Mouse (Mus musculus) B cell, adult 2 months (primary cell): ENCODE data around the gene Akirin2.

ENCODE experiments used
- DNase-seq, 2 experiments: peaks; one replicate each; pipeline ENCODE4 v3.0.0; 2022

The Akirin2 gene

DNA sequence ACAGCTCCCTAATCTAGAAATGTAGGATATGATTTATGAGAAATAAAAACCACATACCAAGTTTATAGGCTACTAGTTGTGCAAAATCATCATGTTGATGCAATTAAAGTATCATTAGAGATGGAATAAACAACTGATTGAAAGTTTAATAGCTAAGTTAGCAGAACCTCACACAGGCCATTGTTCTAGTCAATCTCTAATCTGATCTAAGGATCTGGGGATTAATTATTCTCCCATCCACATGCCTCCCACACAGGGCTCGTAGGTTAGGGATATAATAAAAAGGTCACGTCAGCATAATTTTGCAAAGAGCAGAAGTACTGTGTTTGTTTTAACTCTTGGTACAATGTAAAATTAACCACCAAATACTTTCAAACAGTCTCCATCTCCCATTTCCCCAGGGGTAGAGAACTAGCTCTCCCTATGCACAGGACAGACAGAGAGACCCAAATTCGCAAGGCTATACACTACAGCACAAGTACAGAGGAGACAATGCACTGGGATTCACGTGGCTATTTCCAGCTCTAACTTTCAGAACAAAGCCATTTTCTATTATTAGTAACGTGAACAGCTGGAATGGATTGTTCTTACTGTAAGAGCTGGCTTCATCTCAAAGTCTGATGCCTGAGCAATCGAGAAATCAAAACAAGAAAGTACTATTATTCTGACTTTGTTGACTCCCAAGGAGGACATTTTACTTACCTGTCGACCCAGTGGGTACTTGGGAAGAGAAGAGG is 34.3 kb downstream of the Akirin2 start:
- no peak for DNase-seq

DNA sequence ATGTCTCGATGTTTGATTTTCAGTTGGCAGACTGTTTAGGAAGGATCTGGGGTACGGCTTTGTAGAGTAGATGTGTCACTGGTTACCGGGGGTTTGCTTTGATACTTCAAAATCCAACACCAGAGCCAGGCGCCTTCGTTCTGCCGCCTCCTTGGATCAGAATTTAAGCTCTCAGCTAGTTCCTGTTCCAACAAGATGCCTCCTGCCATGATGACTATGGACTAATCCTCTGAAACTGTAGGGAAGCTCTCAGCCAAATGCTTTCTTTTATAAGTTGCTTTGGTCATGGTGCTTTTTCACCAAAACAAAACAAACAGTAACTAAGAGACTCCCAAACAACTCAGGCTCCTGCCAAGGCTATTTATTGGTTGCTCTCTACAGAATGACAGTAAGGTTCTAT is 52.4 kb downstream of the Akirin2 start:
- DNase-seq: no peak

DNA sequence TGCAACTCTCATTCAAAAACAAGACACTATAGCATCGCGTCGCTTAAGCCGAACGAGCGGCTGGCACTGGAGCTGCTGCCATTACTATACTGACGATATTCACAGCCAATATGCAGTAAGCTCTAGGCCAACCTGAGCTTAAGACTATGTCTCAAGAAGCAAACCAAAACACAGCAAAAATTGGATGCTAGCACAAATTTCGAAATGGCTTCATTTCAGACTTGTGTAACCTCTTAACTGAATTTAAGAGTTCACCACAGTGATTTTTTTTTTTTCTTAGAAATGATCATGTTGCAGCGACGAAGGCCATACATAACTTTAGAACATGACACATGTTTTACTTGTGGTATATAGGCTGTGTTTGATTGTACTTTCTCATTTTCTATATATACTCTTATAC is 55.9 kb downstream of the Akirin2 start:
- DNase-seq: no peak

DNA sequence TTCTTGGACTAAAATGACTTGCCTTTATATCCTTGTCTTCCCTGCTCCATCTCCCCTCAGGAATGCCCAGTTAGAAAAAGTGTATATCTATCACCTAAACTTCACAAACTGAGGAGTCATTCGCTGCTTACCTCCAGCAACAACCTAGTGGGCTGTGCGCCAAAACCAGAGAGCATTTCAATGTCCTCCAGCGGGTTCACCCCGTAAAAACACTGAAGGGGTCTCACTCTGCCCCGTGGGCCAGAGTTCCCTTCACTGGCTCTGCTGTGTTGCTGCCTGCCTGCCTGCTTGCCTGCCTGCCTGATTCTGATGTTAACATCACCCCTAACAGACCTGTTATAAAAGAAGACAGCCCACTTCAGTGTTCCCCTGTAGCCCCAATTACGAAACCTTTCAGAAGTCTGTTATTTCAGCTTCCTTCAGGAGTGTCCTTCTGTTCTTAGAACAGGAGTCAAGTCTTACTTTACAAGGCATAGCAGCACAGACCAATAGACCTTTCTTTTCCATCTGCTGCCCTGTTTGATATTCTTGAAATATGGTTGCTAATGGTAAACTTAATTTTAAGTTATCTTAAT is 62.9 kb downstream of the Akirin2 start:
- DNase-seq: peak in 1 of 2 experiments; percentile 2

DNA sequence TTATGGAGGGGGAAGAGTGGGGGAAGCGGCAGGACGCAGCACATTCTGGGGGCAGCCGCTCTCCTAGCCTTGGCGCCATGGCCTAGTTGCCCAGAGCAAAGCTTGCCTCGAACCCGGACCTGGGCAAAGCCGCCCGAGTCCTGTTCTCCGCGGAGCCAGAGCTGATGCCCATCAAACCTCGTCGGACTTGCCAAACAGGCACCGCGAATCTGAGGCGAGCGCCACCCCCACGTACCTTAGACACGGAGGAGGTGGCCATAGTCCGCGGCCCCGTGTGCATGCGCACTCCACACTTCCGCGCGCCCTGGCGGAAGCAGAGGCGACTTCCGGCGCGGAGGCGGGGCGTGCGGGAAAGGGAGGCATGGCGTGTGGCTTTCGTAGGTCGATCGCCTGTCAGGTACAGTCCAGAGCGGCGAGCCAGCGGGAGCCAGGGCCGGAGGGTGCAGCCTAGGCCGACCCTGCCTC is 63.9 kb downstream of the Akirin2 start, which contains the start of the genes Orc3 and Rars2:
Orc3 (minus strand) TSS at position 315 of the 465 bp plus-strand sequence.
Rars2 (plus strand) TSS at position 328 of the 465 bp plus-strand sequence.
- DNase-seq: peak; percentile 93 to 95

DNA sequence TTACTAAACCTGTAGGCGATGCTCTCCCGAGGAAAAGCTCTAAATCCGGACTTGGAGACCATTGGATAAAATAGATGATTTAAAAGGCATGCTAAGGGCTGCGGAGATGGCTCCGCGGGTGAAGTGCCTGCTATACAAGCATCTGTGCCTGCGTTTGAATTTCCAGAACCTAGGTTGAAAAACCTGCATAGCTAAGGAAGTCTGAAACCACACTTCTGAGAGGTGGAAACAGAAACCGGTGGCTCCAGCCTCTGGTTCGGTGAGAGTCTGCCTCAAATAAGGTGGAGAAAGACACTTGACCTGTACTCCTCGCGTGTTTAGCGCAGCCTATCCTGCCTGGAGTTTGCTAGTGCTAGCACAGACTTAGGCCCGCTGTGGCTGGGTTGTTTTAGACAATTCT is 64.6 kb downstream of the Akirin2 start:
- peak; percentile 16 to 22 for DNase-seq

DNA sequence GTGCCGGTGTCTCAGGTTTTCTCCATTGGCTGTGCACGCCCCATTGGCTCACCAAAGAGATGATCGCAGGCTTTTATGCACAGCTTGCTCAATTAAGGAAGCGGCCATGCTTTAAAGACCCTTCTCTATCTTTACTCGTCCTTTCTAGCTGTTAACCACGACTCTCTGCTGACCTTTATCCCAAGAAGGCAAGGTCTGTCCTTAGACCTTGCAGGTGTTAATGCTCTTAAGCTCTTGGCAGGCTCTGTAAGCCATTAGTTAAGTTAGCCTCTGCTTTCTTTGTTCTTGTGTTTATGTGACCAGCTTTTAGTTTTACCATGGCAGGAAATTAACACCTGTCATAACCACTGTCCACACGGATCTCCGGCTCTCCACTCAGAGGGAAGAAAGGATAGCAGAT is 65.4 kb downstream of the Akirin2 start:
- DNase-seq: no peak
